Mouse (Mus musculus): ENCODE measurements at regions not wholly inside any gene's neighbourhood (a gene's known extent, or its start where the extent isn't known, plus 50 kb on each side); places are given as distances from the start of the nearest gene placed in this dataset.

GRCm38 (mm10) chr13:107620210-107620609, 424.0 kb upstream of the Smim15 start:
- no peak for DNase-seq

DNA sequence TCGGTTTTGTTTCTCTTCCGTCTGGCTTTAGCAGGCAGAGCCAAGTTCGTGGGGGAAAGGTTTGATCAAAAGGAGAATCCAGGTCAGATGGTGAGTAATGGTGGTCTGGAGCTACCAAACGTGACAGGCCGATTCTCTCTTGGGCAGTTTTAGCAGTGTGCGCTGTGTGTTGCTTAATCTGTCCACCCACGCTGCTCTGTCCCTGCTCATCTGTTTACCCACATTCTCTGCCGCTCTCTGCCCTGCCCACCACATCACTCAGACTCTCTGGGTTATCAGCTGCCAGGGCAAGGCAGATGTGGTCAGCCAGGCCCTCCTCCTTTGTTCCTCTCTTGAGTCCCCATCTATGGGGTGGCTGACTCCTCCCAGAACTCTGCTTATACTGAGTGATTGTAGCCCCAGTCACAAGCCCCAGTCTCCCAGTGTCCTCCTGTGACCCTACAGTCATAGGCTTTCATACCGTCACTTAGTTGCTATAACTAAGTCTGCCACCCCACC, 424.8 kb upstream of the Smim15 start:
- DNase-seq, result no peak

DNA sequence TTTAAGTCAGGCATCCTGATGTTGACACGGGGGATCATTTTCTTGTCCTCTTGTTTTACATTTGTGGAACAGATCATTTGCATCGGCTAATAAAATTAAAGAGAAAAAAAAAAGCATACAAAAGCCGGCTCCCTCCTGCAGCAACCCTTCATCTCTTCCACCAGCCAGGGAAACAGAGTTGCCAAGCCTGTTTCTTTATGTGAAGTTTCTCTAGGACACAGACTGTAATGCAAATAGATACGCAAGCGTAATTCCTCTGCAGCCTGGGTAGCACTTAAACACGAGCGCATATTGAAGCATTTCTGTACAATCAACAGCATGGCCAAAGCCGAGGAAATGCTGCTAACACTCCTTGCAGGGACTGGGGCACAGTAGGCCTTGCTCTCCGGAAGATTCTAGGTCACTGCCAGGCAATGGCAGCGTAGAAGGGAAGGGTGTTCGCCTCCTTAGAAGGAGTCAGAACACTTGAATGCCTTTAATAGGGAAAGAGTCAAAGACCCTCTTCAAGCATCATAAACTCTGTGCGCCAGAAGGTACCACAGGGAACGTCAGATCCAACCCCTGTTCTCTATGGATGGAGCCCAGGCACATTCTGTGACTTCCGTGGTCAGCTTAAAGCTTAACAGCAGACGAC, 425.3 kb upstream of the Smim15 start:
- DNase-seq, result no peak

- no peak for DNase-seq
These were observed 425.9 kb upstream of the Smim15 start for GRCm38 (mm10) chr13:107618369-107618771.

DNA sequence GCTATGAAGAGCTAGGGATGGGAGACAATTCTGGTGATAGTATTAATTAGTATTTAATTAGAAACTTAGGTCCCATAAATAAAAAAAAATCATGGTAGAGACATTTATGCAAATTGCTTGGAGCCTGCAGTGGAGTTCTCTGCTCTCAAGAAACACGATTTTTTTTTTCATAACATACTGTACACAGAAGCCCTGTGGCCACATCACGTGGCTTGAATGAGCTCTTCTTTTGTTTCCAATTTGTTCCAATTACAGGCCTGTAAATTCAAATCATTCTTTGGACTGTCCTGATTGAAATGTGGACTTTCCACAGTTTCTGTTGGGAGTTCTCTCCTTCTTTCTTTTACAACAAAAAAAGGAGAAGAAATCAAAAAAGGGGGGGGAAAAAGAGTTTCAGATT, 426.7 kb upstream of the Smim15 start:
- no peak for DNase-seq

DNA sequence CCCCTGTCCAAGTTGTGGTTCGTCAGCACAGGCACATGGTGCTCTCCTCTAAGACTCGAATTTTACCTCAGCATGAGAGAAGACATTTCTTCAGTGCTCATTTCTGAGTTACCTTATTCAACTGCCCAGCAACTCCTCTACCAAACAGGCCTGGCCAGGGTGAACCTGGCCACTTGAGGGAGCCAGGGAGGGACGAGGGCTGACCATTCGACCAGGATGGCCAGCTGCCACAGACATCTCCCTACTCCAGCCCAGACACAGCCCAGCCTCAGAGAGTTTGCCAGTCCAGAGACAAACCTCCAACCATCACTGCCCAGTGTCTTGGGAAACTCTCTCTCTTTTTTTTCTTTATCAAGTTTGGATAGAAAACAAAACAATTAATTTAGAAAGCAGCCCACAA, 427.5 kb upstream of the Smim15 start:
- DNase-seq, result no peak

GRCm38 (mm10) chr13:107608996-107609503, 435.2 kb upstream of the Smim15 start:
- DNase-seq, result no peak

- DNase-seq, result no peak
These were observed 437.0 kb upstream of the Smim15 start for GRCm38 (mm10) chr13:107607294-107607693.

DNA sequence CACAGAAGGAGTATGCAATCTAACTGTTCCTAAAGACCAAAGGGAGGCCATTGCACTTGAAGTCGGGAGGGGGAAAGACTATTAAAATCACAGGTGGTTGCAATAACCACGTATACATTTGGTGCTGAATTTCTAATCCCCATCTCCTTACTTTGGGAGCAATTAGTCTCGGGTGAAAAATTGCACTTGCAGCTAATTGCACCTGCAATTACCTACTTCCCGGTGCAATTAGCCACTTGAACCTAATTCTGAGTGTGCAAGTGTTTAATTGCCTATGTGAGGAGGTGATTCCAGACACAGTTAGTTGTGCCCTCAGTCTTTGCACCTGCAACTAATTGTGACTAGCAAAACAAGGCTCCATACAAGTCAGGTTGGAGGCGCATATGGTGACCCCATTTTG, 442.1 kb upstream of the Smim15 start:
- no peak for DNase-seq

DNA sequence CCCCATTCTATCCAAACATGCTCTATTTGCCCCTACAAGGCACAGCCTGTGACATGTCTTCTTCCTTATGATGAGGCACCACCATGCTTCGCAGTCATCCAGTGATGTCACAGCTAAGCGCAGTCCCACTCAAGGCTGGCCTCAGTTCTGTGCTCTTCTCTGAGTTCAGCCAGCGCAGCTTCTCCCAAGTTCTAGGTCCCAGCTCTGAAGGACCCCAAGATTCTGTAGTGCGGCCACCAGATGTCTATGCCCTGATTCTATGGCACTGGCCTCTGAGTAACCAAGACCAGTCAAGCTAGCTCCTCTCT, 443.2 kb upstream of the Smim15 start:
- DNase-seq, result no peak

DNA sequence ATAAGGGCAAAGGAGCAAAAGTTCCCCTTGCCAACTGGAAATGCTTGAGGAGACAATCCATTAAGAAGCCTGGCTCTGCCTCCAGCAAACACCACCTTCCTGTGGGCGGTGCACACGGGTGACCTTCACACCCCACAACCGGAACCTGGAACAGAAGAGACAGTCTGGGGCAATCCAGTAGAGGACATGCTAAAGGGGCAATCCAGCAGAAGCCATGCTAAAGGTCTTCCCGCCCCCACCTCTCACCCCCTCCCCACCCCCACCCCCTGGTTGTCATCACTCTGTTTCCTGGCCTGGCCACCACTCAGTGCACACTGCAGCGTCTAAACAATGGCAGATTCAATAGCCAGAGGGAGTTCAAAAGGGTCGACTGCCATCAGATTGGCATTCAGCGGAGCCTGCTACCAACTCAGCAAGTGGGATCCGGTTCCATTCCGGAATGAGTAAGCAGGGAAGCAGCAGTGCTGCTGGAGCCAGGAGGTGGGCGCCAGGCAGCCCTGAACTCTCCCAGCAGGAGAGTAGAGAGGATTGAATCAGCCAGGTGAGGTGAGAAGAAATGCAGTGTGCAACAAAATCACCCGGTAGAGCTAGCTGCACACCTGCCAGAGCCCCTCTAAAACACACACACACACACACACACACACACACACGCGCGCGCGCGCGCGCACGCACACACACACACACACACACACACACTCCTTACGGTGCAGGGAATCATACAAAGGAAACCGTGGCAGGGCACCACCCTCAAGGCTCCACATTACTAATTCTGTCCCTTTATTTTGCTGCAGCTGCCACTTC, 443.7 kb upstream of the Smim15 start:
- DNase-seq, result no peak

DNA sequence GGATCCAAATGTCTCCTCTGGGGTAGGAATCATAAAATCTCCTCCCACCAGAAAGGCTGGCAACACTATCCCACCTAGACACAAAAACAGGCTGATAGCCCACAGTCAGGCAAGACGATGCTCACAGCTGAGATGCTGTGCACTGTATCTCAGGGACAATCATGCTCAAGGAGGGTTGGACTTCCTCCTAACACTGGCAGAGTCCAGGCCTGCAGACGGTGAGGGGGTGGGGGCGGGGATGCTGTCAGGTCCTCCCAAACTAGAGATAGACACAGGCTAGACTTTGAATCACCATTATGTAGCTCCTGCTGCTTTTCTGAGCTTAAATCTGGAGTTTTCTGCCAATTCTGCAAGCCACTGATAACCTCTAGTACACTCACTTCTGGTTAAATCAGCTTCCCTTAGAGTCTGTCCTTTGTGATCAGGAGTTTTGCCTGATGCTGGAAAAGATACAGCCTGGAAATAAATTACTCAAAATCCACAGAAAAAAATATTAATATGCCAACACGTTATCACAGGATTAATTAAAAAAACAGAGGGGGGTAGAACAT, 445.1 kb upstream of the Smim15 start:
- no peak for DNase-seq

- DNase-seq, result no peak
These were observed 445.9 kb upstream of the Smim15 start for GRCm38 (mm10) chr13:107598391-107598790.

- DNase-seq, result no peak
These were observed 447.0 kb upstream of the Smim15 start for GRCm38 (mm10) chr13:107597217-107597616.

- no peak for DNase-seq
These were observed 448.1 kb upstream of the Smim15 start for GRCm38 (mm10) chr13:107596183-107596582.

- no peak for DNase-seq
These were observed 455.7 kb upstream of the Smim15 start for GRCm38 (mm10) chr13:107588399-107589002.

DNA sequence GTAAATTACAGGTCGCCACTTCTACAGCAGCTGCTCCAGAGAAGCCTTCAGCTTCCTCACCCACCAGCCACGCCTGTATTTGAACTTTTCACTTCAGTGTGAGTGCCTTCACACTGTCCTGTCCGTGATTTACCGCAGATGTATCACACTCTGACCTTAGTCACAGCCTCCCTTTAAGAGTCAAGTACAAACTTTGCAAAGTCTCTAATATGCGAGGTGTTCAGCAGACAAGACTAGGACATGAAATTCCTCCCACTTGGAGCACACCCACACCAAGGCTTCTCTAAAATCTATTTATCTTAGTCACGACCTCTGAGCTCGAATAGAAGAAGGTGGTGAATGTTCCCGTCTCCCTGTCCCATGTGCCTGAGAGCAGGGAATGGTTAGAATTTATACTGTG, 456.6 kb upstream of the Smim15 start:
- no peak for DNase-seq

DNA sequence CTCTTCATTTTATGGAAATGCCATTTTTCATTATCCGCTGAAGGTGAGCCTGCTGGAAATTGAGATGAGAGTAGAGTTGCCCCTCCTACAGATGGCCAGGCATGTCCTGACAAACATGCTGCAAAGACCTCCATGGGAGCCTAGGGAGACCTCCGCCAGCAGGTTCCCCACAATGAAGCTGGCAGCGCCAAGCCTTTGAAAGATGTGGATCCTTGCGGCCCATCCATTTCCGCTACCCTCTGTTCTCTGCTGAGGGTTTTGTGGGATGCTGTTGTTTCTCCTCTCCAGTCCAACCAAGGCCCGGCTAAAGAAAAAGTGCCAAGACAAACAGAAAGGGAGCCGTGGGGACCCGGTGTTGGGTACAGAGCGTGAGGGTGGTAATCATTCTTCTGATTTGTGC, 458.3 kb upstream of the Smim15 start:
- no peak for DNase-seq

DNA sequence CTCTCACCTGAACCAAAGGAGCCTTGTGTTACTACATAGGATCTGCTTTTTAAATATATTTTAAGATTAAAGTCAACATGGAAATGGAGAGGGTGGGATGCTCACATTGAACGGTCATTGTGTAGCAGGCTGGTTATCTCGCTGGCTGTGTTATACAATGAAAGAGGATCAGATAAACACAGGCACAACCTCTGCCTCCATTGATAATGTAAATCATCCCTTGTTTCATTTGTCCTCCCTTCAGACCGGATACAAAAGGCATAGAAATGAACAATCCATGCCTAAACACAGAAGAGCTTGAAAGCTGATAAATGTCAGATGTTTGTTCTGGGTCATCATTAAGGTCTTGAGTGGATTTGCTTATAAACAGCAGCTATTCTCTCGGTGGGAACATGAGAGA, 458.9 kb upstream of the Smim15 start:
- DNase-seq, result no peak

- DNase-seq, result no peak
These were observed 465.3 kb upstream of the Smim15 start for GRCm38 (mm10) chr13:107578968-107579367.

DNA sequence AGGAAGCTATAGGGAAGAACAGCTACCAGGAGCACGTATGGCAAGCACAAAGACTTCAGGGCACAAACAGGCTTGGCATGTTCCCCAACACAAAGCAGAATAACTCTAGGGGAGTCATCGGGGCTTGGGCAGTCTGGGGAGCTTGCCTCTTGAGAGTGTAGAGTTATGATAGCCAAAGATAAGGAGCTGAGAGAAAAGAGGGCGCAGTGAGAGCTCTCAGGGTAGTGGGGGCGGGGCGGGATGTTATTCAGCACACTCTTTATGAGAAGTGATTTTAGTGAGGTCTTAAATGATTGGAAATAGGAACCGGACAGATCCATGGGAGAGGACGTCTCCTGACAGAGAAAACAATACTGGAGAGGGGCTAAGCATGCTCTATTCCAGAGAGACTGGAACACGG, 466.4 kb upstream of the Smim15 start:
- DNase-seq, result no peak

DNA sequence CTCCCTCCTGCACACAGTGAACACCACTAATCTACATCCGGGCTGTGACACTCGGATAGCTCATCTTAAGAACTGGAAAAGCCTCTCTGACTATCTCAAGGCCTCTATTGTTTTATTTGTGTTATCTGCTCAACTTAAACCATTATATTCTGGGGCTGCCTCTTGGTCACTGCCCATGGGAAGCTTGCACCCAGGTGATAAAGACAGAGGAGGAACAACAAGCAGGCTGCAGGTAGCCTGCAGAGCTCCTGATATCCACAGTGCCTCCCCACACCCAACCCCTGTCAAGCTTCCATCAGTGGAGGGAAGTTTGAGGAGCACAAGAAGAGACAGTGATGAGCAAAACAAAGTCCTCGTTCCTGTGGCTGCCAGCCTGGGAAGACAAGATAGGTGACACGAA, 467.0 kb upstream of the Smim15 start:
- DNase-seq, result no peak

DNA sequence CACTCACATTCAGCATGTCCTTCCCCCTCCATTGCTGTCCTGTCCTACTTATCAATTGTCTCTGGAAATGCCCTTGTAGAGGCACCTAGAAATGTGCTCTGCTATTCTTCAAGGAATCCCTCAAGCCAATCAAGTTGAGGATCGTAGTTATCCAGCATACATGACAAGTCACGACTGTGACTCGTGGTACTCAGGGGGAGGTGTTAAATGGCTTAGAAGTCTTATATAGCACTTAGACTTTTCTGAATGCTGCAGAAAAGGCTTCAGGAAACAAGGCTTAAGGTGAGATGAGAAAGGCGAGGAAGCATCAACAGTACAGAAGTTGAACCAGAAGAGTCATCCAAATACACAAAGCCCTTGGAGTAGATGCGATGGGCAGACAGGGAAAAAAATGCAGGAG, 467.5 kb upstream of the Smim15 start:
- no peak for DNase-seq

- no peak for DNase-seq
These were observed 469.2 kb upstream of the Smim15 start for GRCm38 (mm10) chr13:107575025-107575424.

All from B cell, adult 2 months (primary cell).